Mouse (Mus musculus) heart, postnatal 10 days (tissue): Measurements from ENCODE around the gene Gng12. TPM values are rescaled to one million over a fixed set of nuclear protein-coding genes. Genes with fewer than 3 reads are reported as not detected.
"Not testable (repeated sequence)": the region's sequence is repeated elsewhere in the genome, so short reads cannot be mapped to it uniquely, and the experiment has no call there.

Source experiments
- DNase-seq, 2 experiments: peaks; one replicate each; pipeline ENCODE4 v3.0.0; 2021
- intact Hi-C: fragments of 180-260 bp; cut with DNase I; formaldehyde crosslinking; loops from one replicate; pipeline ENCODE4 v1.15.1; 2025
- total RNA-seq, 2 experiments: library from RNA; stranded (reverse); gene quantifications; 2 replicates each; pipeline ENCODE4 v1.2.3; 2021

Gene Gng12
- total RNA-seq, 2 experiments from 2014 or later: 63.9 to 66.8 TPM

DNA sequence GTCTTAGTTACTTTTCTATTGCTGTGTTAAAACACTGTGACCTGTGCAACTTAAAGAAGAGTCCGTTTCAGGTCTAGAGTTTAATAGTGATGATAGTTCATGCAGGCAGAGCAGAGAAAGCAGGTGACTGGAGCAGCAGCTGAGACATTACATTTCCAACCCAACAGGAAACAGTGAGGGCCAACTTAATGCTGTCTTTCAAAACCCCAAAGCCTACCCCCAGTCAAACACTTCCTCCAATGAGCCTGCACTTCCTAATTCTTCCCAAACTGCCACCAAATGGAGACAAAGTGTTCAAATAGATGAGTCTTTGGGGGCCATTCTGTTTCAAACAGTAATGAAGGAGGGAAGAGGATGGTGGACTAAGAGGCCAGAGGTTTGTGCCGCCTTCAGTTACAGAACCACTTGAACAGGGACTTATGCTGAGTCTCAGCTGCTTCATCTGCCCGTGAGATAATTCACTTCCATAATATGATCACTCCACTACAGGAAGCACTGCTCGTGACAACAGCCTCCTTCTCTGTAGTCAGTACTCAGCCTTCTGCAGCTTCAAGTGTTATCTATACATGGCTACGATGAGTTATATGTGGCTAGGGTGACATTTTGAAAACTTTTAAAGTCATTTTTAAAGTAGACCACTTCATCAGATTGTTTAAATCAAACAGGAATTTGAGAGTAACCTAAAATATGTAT lies 55.7 kb downstream of the Gng12 start:
- DNase-seq: no peak
- intact Hi-C loops: no loop called here

DNA sequence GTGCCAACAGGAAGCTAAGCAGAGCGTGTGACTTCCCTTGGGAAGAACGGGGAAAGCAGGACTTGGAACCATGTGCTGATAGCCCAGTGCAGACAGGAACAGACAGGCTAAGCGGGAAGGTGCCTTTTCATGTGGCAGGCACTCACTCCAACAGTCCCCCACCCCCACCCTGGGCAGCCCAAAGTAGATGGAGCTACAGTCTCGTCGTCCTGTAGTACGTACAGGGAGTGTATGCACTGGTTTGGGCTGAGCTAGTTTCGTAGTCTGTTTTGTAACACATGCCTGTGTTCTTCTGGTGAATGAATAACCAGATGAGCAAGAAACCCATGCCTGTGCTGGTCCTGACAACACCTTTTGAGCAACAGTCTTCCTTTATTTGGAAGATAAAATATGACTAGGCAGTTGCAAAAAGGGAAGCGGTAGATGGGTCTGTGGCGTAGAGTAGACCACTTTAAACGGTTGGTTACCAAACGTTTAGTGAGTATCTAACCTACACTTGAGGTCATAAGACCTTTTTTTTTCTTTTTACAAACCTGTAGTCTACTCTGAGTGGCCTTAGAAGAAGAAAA lies 57.8 kb downstream of the Gng12 start:
- intact Hi-C loops: loop anchor here (2.0 kb wide), 1 partner anchor 57 kb away; the partner anchor contains the start of gene Gng12
- DNase-seq: no peak

DNA sequence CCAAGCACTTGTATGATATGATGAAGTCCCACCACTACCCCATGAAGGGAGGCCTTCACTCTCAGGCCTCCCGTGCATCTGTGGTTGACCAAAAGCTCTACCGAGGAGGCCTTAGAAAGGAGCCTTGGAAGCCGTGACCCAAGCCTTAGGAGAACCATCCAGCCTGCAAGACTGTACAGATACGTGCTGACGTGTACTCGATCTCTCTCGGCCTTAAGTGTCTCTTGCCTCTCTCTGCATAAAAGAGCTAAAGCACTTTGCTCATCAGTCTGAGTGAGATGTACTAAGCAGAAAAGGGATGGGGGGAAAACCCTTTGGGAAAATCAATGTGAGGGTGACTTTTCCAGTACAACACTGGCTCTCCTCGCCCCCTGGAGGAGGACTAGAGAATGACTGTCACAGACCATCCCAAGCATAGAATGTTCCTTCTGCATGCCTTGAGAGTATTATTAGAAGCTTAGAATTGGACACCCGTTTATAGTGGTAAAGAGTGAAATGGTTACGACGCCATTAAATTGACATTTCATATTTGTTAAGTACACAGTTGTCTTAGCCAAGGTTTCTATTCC lies 59.0 kb downstream of the Gng12 start:
- intact Hi-C loops: loop anchor here (1.0 to 2.0 kb wide), 2 partner anchors 58 to 114 kb away; partner anchors contain the start of gene Gng12
- DNase-seq: peak in 1 of 2 experiments; percentile 65

DNA sequence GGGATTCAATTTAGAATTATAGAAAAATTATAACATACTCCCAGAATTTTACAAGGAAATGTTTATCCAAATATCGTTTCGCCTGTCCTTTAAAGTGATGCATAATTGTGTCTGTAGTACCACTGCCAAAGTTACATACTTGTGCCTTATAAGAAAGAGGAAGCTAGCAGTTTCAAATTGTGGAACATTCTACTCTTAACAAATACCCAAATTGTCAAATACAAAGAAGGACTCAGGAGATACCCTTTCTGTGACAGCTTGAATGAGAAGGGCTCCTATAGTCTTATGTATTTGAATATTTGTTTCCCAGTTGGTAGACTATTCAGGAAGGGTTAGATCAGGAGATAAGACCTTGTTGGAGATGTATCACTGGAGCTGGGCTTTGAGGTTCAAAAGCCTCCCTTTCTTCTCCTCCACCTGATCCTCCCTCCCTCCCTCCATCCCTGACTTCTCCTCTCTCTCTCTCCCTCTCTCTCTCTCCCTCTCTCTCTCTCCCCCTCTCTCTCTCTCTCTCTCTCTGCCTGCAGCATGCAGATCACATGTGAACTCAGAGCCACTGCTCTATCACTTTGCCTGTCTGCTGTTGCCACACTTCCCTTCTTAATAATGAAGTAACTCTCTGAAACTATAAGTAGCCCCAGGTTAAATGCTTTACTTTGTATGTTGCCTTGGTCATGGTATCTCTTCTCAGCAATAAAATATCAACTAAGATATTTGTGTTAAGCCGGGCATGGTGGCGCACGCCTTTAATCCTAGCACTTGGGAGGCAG lies 62.5 kb downstream of the Gng12 start:
- intact Hi-C loops: no loop called here
- no peak for DNase-seq

DNA sequence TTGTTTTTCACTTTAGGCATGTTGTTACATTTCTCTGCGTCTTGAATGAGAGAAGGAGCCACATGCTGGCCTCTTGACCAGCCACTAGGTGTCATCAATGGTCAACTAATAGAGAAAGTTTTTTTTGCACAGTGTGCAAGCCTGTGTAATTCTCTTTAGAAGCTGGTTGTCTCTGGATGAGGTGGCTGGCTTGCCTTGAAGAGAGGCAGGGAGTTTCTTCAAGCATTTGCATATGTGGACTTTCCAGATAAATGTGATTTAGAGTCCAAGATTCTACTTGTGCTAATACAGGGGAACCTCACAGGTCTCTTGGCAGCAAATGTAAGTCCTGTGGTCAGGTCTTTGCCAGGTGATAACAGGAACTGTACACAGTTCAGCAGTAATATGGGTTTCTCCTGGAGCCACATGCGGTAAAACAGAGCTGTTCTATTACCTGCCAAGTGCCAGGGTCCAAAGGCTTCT lies 66.4 kb downstream of the Gng12 start:
- intact Hi-C loops: loop anchor here (1.0 to 10.0 kb wide), 4 partner anchors 74 to 472 kb away; no protein-coding TSS in a partner anchor
- peak; percentile 75 to 77 for DNase-seq

DNA sequence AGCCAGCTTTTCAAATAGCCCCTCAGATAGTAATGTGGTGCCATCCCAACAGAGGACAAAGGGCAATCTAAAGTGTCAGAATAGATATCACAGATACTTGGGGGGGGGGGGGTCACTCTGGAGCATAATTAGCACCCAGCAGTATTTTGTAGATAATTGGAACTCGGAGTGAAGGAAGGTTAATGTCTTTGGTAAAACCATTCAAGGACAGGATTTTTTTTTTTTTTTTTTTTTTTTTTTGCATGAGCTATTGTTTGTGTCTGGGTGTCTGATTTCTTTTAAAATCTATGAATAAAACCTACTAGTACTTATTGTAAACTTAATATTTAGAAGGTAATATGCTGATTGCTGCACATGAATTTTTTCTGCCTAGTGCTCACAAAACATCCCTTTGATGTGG lies 66.9 kb downstream of the Gng12 start:
- intact Hi-C loops: loop anchor here (1.0 to 10.0 kb wide), 2 partner anchors 178 to 472 kb away; no protein-coding TSS in a partner anchor
- DNase-seq: no peak

DNA sequence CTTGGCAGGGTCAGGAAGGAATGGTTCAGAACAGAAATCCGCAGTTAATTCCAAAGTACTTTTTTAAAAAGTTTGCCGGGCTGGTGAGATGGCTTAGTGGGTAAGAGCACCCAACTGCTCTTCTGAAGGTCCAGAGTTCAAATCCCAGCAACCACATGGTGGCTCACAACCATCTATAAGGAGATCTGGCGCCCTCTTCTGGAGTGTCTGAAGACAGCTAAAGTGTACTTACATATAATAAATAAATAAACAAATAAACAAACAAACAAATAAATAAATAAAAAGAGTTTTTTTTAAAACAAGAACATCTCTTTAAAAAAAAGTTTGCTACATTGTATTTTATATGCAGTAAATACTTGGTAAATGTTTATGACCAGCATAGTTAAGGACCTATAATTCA lies 67.5 kb downstream of the Gng12 start:
- intact Hi-C loops: loop anchor here (1.0 to 10.0 kb wide), 2 partner anchors 178 to 471 kb away; no protein-coding TSS in a partner anchor
- DNase-seq: not testable (repeated sequence)

DNA sequence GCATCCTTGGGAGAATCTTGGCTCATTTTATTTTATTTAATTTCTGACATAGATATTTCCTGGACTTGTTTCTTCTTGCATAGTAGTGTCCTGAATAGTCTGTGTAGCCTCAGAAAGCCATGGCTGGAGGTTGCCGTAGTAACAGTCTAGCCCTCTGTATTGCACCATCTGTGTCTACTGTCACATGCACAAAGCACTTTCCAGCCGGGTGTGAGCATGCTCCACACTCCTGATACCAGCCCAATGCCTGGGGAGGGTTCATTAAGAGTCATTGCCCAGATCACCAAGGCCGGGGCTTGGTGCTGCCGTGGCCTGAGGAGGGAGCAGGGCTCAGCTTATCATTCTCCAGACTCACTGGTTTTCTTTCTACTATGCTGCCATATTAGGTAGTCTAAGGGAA lies 68.0 kb downstream of the Gng12 start:
- intact Hi-C loops: loop anchor here (10.0 kb wide), 1 partner anchor 471 kb away; no protein-coding TSS in a partner anchor
- DNase-seq: peak in 1 of 2 experiments; percentile 30

DNA sequence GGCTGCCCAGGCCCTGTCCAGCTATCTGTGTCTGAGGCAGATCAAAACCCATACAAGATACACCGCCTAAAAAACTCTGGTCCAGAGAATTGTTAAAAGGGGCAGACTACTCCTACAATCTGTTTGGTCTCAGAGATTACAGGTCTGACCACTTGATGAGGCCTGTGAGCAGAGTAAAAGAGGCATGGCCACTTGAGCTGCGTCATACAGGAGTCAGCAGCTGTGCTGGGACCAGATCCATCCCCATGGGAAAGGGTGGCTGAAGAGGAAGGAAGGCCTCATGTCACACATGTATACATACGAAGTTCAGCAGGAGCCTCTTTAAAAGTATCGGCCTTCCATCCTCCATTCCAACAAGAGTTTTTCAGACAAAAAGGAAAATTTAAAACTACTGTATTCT lies 69.0 kb downstream of the Gng12 start:
- intact Hi-C loops: loop anchor here (5.0 to 10.0 kb wide), 2 partner anchors 352 to 470 kb away; no protein-coding TSS in a partner anchor
- no peak for DNase-seq

DNA sequence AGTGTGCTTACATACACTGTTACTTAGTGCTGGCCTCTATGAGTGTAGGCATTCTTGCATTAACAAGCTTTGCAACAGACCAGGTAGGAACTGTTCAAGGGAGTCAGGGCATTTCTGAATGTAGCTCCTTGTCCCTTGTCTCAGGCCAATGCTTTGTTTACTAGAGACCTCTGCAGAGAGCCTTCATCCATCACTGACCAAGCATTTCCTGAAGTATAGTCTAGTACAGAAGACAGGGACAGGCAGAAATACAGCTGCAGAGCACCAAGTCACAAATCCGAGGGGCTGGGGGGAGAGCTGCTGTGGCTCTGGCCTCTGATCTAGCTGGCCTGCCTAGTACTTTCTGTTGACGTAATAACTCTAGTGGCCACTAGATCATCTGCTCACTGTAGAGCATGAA lies 71.6 kb downstream of the Gng12 start:
- intact Hi-C loops: loop anchor here (5.0 to 10.0 kb wide), 2 partner anchors 350 to 467 kb away; no protein-coding TSS in a partner anchor

DNA sequence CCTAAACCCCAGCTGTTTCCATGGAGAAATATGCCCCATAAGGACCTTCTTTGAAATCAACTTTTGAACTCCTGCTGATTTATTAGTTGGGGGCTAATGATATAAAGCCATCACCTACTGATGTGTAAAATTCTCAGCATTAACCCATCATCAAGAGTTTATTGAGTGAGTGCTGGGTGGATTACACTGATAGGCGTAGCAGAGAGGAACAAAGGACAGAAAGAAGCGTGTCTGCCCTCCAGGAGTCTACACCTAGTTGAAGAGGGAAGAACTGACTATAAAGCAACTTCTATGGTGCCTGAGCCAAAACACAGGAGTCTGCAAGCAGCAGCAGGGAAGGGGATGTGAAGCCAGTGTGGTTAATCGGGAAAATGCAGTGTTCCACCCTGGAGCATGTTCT lies 73.2 kb downstream of the Gng12 start:
- intact Hi-C loops: loop anchor here (5.0 to 10.0 kb wide), 2 partner anchors 348 to 465 kb away; no protein-coding TSS in a partner anchor
- DNase-seq: no peak

More for the DNA sequence above, 71.6 kb downstream of the Gng12 start:
- DNase-seq: no peak

DNA sequence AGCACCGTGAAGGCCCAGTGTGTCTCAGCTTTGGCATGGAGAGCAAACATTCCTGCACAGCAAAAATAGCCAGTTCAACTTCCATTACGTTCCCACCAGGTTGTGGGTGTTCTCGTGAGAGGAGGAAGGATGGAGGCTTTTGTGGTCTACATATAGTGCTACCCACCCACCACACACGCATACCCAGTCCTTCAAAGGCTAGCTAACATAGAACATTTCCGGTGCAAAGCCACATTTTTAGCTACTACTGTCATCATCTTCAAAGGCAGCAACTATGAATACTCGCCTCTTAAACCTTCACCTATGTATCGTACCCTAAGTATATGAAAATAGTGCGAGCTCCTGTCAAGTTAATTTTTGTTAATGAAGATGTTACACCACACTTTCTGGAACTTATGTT lies 76.1 kb downstream of the Gng12 start:
- intact Hi-C loops: no loop called here
- no peak for DNase-seq

DNA sequence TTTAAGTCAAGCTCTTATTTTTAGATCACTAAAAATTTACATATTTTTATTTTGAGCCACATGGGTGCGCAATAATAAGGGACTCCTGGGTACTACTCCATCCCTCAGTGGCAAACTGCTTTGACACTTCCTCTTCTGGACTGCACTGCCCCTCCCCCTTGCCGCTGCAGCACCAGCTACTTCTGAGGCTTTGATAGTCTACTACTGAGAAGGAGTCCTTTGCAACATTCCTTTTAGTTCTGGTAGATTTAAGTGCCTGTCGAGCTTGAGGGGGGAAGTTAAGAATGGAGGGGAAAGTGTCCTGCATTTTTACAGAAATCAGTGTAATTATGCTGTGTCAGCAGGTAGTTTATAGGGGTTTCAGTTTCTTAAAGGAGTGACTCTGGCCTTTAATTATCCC lies 77.0 kb downstream of the Gng12 start:
- no peak for DNase-seq
- intact Hi-C loops: no loop called here

DNA sequence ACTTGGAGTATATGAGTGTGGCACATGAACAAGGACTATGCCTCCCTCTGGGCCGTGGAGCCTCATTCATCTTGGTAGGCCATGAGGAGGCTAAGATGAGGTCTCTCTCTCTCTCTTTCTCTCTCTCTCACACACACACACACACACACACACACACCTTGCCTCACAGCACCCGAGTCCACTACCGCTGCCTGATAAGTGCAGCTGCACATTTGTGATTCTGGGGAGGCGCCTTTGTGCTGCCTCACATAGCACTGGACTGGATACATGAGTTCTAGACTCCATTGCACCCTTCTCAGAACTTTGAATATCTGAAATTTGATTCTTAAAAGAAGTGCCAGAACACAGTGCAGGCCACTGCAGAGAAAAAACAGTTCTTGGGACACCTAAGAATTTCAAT lies 79.3 kb downstream of the Gng12 start:
- no peak for DNase-seq
- intact Hi-C loops: no loop called here

DNA sequence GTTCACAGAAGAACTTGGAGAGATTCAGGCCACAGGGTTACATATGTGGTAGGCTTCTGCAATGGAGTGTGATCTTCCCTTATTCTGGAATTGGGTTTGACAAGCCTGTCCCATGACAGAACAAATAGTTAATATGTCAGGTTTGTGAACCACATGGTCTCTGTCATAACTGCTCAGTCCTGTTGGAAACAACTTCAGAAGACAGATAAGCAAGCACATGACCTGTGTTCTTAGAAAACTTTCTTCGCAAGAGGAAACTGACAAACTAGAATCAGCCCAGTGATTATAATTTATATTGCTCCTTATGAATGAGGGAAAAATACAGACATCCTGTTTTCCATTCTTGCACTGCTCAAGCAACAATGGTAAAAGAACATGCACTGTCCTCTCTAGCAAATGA lies 83.0 kb downstream of the Gng12 start:
- no peak for DNase-seq
- intact Hi-C loops: no loop called here

DNA sequence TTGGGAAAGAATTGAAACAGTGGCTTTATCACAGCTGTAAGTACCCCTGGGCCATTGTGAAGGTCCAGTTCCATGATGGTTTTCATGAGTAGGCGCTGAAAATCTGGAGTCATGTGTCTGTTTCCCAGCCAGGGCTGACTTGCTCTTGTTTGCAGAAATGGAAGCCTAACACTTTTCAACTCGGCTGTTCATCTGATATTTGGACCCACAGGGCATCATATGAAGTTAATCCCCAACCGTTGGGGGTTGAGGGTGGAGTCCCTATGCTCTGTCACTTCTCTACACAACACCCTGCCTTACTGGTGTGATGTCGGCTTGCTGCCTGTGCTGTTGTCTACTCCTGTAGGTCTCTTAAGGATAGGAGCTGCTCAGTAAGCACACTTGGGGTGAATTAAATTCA lies 83.8 kb downstream of the Gng12 start:
- intact Hi-C loops: no loop called here
- no peak for DNase-seq

DNA sequence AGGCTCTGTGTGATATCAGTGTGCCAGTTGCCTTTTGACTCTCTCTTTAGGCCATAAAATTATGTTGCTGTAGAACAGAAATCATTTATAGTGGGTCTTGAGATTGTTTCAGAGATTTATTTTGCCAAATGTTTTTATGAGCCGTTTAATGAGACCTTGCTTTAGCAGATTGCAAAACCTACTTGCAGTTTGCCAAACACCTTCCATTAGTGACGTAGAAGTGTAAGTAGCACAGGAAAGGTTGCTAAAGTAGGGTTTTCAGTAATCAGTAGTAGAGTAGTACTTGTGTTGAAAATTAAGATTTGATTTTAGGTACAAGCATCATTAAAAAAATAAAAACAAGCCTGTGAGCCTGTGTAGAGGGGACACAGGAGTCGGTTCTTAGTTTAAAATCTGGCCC lies 85.2 kb downstream of the Gng12 start:
- intact Hi-C loops: no loop called here
- DNase-seq: no peak

DNA sequence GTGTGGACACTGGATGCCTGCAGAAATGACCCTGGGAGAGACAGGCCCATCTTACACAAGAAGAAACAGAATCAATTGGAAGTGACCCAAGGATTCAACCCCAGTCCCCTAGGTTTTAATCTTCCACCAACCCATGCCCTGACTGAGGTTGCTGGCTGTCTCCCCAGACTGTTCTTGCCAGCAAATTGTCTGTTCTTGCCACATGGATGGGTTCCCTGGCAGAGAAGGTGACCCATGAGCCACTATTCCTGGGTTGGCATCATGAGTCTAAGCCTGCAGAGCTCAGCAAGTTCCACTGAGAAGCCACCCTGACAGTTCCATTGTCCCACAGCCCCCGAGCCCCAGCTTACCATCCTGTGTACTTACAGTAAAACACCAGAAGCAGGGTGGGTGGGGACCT lies 85.7 kb downstream of the Gng12 start:
- intact Hi-C loops: no loop called here
- peak; percentile 67 to 75 for DNase-seq

DNA sequence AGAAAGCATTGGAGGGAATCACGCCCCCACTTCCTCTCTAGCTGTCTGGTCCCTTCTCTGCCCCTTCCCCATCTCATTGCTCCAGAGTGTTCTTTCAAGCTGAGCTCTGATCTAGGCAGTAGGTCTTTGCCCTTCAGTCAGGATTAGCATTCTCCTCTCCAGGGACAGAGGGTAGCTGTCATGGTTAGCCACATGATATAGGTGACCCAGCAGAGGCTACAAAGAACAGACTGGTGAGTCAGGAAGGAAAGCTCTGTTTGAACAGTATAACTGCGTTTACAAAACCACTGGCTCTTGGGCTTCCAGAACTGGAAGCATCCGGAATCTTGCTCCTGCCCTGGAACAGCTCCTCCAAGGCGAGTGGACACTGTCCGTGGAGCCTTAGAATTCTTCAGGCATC lies 87.9 kb downstream of the Gng12 start:
- intact Hi-C loops: no loop called here
- no peak for DNase-seq

DNA sequence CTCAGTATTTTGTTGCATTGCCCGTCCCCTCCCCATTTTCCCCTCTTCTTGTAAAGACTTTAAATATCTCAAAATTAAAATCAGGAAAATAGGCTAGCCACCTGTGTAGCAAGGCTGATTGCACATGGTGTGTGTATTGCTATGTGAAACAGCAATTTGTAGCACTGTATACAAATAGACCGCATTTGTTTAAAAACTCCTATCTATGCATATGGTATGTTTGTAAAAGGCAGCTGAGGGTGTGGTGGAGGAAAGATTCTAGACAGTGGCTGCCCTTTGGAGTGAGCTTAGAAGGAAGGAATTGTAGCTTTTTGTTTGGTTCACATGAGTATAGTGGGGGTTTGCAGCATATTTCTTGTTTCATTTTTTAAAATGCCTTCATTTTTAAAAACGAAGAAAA lies 88.5 kb downstream of the Gng12 start:
- intact Hi-C loops: no loop called here
- no peak for DNase-seq

DNA sequence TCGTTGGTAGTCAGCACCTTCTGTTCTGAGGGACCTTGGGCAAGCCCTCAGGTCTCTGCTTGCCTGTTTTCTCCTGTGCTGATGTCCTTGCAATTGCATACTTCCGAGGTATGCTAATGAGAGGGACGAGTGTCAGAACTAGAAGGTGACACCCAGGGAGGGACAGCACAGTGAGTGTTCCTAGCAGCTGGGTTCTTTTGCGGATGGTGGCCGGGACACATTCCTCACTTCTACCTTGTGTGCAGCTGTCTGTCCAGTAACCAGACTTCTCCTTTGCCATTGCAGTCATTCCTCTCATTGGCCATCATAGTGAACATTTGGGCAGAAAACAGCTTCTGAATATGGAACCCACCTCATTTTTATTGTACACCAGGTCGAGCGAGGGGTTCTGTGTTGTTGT lies 89.3 kb downstream of the Gng12 start:
- intact Hi-C loops: no loop called here

More for the DNA sequence above, 89.3 kb downstream of the Gng12 start:
- DNase-seq: no peak
